Mouse (Mus musculus) ES-E14 (cell line): ENCODE data around the gene Vps53. TPM values are rescaled to one million over a fixed set of nuclear protein-coding genes. Genes with fewer than 3 reads are reported as not detected.

Source experiments
- DNase-seq: peaks from one replicate; pipeline ENCODE4 v3.0.0-alpha.2; 2013; ENCODE audit warnings: low read depth, low spot score
- H3K27ac ChIP-seq: 2 replicates; pipeline ENCODE4 v1.5.1; 2012; ENCODE audit warnings: low read depth, mild to moderate bottlenecking, low read length, moderate library complexity, mixed read lengths; ENCODE audit not compliant: poor library complexity, insufficient read depth, severe bottlenecking
- H3K36me3 ChIP-seq: 2 replicates; pipeline ENCODE4 v1.6.1; 2012; ENCODE audit warnings: mild to moderate bottlenecking, low read length, moderate library complexity, mixed read lengths; ENCODE audit not compliant: control insufficient read depth, poor library complexity, insufficient read depth, severe bottlenecking
- H3K4me1 ChIP-seq, 2 experiments: fragments of 150-350 bp in 1 of 2; sonication (generic) in 1 of 2; 2 replicates each; pipeline ENCODE4 v1.6.1; 2012; ENCODE audit warnings: low read length in 2 of 2, mild to moderate bottlenecking in 1 of 2, mixed read lengths in 1 of 2; ENCODE audit not compliant: control insufficient read depth in 2 of 2, insufficient read depth in 2 of 2, poor library complexity in 1 of 2
- H3K4me3 ChIP-seq, 2 experiments: fragments of 150-350 bp in 1 of 2; sonication (generic) in 1 of 2; 2 replicates each; pipeline ENCODE4 v1.5.1; 2012; ENCODE audit warnings: low read length in 2 of 2, low read depth in 1 of 2, mild to moderate bottlenecking in 1 of 2, mixed read lengths in 1 of 2; ENCODE audit not compliant: insufficient read depth in 1 of 2, poor library complexity in 1 of 2, severe bottlenecking in 1 of 2
- H3K9ac ChIP-seq: 2 replicates; pipeline ENCODE4 v1.6.1; 2012; ENCODE audit warnings: low read depth, mild to moderate bottlenecking, low read length, mixed read lengths; ENCODE audit not compliant: poor library complexity, insufficient read depth, severe bottlenecking
- H3K9me3 ChIP-seq: fragments of 150-350 bp; sonication (generic); 2 replicates; pipeline ENCODE4 v1.6.1; 2012; ENCODE audit warnings: low read depth, mild to moderate bottlenecking, low read length; ENCODE audit not compliant: control insufficient read depth, insufficient read depth
- CHD2 ChIP-seq: IDR thresholded peaks from 2 replicates; pipeline ENCODE4 v1.6.1; 2014; ENCODE audit warnings: mild to moderate bottlenecking, low read depth, low read length, inconsistent platforms
- HCFC1 ChIP-seq: IDR thresholded peaks from 2 replicates; pipeline ENCODE4 v1.6.1; 2012; ENCODE audit warnings: low read length, inconsistent platforms, borderline replicate concordance; ENCODE audit not compliant: insufficient read depth
- MAFK ChIP-seq: IDR thresholded peaks from 2 replicates; pipeline ENCODE4 v1.6.1; 2014; ENCODE audit warnings: mild to moderate bottlenecking, low read depth, low read length, inconsistent platforms; ENCODE audit not compliant: insufficient read depth
- ZC3H11A ChIP-seq: IDR thresholded peaks from 2 replicates; pipeline ENCODE4 v1.6.1; 2012; ENCODE audit warnings: low read depth, mild to moderate bottlenecking, inconsistent platforms, low read length, borderline replicate concordance
- ZNF384 ChIP-seq: IDR thresholded peaks from 2 replicates; pipeline ENCODE4 v1.6.1; 2012; ENCODE audit warnings: low read depth, low read length, inconsistent platforms
- in situ Hi-C, 2 experiments: fragments of 600-800 bp; cut with MboI; formaldehyde crosslinking; loops; one replicate each; pipeline ENCODE4 v1.15.1; 2025; ENCODE audit warnings: low sequenced_read_pairs in 2 of 2, inconsistent platforms in 1 of 2; ENCODE audit not compliant: unreplicated experiment in 2 of 2
- total RNA-seq: library from RNA; depleted of rRNA; stranded (reverse); fragments of 300-350 nt; gene quantifications from 2 replicates; pipeline ENCODE4 v1.2.3, GENCODE M21; 2012

Vps53 gene
- total RNA-seq, 1 experiment, result 20.3 TPM

GRCm38 (mm10) chr11:76065521-76066095 lies 113.8 kb downstream of the Vps53 start:
- Histone ChIP-seq H3K27ac (no peak overlapping the region), H3K9ac (no peak overlapping the region), H3K4me1 (no peaks in the 10 kb centered on the region), H3K9me3 (no peaks in the 10 kb centered on the region), H3K36me3 (no peaks in the 10 kb centered on the region), H3K4me3 (no peak overlapping the region)
- in situ Hi-C loops, result no loop called here
- TF ChIP-seq MAFK, result no peak
- no peak for TF ChIP-seq CHD2
- no peak for TF ChIP-seq HCFC1
- TF ChIP-seq ZC3H11A, result no peak
- TF ChIP-seq ZNF384, result no peak
- DNase-seq, result no peak

GRCm38 (mm10) chr11:76064411-76064810 lies 115.0 kb downstream of the Vps53 start:
- Histone ChIP-seq H3K36me3 (no peaks in the 10 kb centered on the region), H3K4me1 (no peaks in the 10 kb centered on the region), H3K4me3 (no peak overlapping the region), H3K9me3 (no peaks in the 10 kb centered on the region), H3K27ac (no peak overlapping the region), H3K9ac (no peak overlapping the region)
- no peak for TF ChIP-seq MAFK
- no peak for TF ChIP-seq CHD2
- no peak for TF ChIP-seq ZNF384
- no peak for TF ChIP-seq HCFC1
- TF ChIP-seq ZC3H11A, result no peak
- in situ Hi-C loops, result no loop called here
- DNase-seq, result no peak

- Histone ChIP-seq H3K4me3 (no peak overlapping the region), H3K9me3 (no peaks in the 10 kb centered on the region), H3K36me3 (no peaks in the 10 kb centered on the region), H3K4me1 (no peaks in the 10 kb centered on the region), H3K9ac (no peak overlapping the region), H3K27ac (no peak overlapping the region)
- in situ Hi-C loops, result no loop called here
- no peak for DNase-seq
- TF ChIP-seq ZC3H11A, result no peak
- no peak for TF ChIP-seq CHD2
- TF ChIP-seq HCFC1, result no peak
- no peak for TF ChIP-seq ZNF384
- no peak for TF ChIP-seq MAFK
Measured at GRCm38 (mm10) chr11:76060906-76061305, 118.5 kb downstream of the Vps53 start.

GRCm38 (mm10) chr11:76059971-76060370 lies 119.5 kb downstream of the Vps53 start:
- Histone ChIP-seq H3K36me3 (no peaks in the 10 kb centered on the region), H3K9me3 (no peaks in the 10 kb centered on the region), H3K4me1 (no peaks in the 10 kb centered on the region), H3K9ac (no peak overlapping the region), H3K27ac (no peak overlapping the region), H3K4me3 (no peak overlapping the region)
- no peak for TF ChIP-seq MAFK
- TF ChIP-seq HCFC1, result no peak
- no peak for TF ChIP-seq ZC3H11A
- TF ChIP-seq ZNF384, result no peak
- no peak for TF ChIP-seq CHD2
- in situ Hi-C loops, result no loop called here
- no peak for DNase-seq

GRCm38 (mm10) chr11:76056487-76056886 lies 123.0 kb downstream of the Vps53 start:
- no peaks in the 10 kb centered on the region for H3K4me1 ChIP-seq
- in situ Hi-C loops, result no loop called here
- peak; percentile 28 for DNase-seq
- no peak for TF ChIP-seq ZNF384
- TF ChIP-seq ZC3H11A, result no peak
- no peak for TF ChIP-seq MAFK
- no peak for TF ChIP-seq HCFC1
- no peak for TF ChIP-seq CHD2
- no peak overlapping the region for H3K4me3 ChIP-seq
- no peak overlapping the region for H3K27ac ChIP-seq
- H3K9me3 ChIP-seq, result no peaks in the 10 kb centered on the region
- H3K9ac ChIP-seq, result no peak overlapping the region
- no peaks in the 10 kb centered on the region for H3K36me3 ChIP-seq
